Mouse (Mus musculus) c-Kit-positive CD71-positive TER-119-positive erythroid progenitor cells, embryonic 14.5 days (primary cell): ENCODE data around the gene Mcts2.
"Not testable (repeated sequence)": the region's sequence is repeated elsewhere in the genome, so short reads cannot be mapped to it uniquely, and the experiment has no call there.

Experiments
- DNase-seq: peaks from one replicate; pipeline ENCODE4 v3.0.0-alpha.2; 2013; ENCODE audit warnings: low spot score

Mcts2 gene

DNA sequence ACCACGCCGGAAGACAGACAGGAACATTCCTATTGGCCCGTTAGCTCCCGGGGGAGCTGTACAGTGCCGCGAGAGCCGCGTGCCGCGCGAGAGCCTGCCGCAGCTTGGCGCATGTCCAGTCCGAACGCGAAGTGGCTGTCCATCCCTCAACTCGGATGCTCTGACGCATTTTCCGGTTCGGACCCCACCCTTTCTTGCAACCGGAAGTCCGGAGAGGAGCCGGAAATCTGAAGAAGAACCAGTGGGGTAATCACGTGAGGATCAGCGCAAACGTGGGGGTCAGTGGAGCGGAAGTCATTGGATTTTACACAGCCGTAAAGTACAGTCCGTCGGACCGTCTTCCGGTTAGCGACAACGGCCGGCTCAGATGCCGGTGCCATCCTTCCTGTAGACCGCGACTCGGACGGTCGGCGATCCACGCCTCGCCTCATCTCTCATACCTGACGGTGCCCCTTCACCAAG lies at the start of gene Mcts2:
TSS of gene Mcts2 (plus strand) at position 230 of the 462 bp plus-strand sequence.
- DNase-seq = peak; percentile 84

DNA sequence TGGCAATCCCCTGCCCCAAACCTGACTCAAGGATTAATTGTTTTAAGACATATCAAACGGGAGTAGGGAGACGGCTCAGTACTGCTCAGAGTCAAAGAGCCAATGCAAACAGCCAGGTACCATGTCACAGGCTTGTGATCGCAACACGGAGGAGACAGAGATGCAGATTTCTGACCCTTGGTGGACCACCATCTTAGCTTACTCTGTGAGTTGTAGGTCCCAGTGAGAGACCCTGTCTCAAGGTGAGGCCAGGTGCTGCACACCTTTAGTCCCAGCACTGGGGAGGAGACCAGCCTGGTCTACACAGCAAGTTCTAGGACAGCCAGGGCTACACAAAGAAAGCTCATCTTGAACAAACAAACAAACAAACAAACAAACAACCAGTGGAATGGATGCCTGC lies 49.5 kb upstream of the Mcts2 start:
- DNase-seq = no peak

DNA sequence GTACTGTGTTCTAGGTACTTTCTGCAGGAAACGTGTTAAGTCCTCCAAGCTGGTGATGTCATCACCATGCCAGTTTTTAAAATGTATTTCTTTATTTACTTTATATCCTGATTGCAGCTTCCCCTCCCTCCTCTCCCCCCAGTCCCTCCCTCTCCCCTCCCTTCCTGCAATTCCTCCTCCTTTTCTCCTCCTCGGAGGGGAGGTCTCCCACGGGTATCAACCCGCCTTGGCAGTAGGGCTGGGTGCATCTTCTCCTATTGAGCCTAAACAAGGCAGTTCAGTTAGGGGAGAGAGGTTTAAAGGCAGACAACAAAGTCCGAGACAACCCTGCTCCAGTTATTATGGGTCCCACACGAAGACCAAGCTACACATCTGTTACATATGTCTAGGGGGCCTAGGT lies 48.0 kb upstream of the Mcts2 start:
- no peak for DNase-seq

DNA sequence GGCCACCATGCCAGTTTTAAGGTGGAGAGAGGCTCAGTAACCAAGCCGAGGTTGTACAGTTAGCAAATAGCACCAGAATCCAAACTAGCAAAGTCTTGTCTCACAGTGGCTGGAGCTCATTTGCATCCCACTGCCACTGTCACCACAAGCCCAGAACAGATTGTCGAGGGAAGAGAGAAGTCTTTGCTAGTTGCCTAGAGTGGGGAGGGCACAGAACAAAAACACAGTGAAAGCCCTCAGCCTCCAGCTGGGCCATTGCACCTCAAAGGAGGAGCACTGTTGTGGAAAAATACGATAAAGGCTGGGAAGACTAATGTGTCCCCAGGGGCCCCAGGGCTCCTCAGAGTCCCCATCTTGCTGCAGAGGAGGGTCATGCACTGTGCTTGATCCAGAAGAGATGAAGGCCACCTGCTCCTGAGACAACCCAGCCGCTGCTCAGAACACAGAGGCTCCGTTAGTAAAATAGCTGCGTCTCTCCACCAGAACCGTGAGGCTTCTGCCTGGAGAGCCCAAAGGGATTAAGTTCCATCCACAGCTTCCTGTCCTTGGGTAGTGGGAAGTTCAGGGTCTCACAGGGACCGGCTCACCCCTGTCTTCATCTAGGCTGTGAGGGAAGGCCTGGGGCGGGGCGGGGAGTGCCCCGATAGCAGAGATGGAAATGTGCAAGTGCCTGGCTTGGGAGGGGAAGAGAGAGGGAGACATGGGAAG lies 47.3 kb upstream of the Mcts2 start:
- DNase-seq = no peak

DNA sequence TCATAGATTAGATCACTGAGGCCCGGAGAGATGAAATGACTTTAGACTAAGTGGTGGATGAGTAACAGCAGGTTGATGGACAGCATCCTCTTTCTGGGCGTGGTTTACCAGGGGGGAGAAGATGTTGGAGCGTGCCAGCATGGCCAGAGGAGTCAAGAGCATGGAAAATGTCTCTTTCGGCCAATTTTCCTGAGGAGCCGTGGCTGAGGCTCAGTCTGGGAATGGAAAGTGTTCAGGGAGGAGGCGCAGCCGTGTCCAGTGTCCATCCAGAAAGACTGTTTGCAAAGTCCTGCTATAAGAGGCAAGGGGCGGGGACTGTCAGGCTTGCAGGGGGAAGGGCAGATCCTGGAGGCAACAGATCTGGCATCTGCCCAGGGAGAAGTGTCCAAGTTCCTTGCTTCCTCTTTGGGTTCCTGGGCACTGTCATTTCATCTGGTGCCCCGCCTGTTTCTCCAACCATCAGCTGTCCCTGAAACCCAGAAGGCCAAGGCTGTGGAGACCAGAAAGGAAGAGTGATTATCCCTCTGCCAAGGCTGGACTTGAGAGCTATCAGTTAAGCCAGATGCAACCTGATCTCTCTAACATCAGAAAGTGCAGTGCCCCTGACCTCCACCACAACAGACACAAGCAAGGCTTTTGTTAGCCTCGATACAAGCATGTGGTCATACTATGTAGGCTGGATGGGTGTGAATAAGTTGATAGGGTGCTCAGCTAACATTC lies 33.8 kb upstream of the Mcts2 start:
- no peak for DNase-seq

DNA sequence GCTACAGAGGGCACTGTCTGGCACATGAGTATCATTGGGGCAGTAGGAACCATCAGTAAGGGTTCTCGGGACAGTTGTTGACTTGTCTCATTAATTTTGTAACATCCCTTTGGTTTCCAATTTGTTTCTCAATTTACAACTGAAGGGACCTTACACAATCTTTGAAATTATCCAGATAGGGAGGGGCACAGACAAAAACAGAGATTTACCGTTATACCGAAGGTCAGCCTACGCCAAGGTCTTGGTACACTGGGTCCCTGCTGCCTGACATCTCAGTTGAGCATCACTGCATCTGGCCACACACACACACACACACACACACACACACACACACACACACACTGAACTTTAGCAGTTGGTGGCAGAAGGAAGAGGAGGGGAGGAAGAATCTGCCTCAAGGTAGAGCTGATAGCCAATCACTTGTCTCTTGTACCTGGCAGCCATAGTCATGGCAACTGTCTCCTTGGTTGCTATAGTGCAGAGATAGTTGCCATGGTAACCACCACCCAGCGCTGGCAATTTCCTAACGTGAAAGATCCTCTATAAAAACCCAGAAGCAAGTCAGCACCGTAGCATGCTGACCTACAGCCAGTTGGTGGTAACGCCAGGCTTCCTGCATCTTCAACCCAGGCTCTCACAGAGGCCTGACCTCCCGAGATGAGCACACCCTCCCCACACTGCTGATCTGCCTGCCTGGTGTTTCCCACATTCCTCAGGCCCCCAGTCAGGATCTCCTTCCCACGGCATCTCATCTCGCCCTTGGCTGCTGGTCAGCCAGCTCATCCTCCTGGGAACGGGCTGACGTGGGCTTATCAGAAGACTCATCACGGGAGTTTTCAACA lies 32.7 kb upstream of the Mcts2 start:
- no peak for DNase-seq

DNA sequence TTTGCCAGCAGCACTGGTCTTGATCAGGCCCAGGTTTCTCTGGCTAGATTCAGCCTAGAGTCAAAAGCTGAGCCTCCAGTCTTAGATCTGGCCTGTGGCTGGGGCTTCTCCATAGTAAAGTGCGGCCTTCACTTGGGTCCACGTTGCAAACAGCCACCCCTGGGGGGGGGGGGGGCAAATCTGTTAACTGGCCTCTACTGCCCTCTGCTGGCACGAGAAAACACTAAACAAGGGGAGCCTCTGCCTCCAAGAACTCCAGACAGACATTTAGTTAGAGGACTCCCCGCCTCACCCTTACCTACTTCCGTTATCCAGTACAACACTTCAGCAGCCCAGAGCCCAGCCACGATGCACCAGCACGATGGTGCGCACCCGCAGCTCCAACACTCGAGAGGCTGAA lies 29.4 kb upstream of the Mcts2 start:
- no peak for DNase-seq

DNA sequence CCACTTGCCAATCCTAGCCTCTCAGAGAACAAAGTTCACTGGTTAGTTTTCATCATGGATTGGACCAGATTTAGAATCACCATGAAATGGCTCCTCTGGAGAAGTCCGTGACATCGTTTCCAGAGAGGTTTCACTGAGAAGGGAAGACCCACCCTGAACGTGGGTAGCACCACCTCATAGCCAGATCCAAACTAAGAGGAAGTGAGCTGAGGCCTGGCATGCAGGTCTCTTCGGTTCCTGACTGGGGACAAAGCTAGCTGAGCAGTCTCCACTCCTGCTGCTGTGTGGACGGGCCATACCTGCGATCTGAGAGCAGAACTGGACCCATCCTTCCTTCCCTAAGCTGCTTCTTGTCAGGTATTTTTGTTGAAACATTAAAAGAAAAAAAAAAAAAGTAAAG lies 25.7 kb upstream of the Mcts2 start:
- no peak for DNase-seq

DNA sequence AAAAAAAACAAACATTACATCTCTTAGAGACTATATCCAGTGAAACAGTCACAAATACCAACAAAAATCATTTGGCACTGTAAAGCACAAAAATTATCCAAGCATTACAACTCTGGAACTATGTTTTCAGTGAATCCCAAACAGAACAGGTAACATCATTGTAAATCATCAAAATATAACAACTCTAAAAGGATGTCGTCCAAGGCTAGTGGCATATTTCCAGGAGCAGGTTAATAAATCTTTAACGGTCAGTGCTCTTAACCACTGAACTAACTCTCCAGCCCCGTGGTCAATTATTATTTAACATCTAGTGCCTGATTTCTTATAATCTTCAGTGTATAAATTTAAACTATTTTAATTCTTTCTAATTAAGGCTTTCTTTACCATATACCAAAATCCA lies 20.6 kb upstream of the Mcts2 start:
- not testable (repeated sequence) for DNase-seq

DNA sequence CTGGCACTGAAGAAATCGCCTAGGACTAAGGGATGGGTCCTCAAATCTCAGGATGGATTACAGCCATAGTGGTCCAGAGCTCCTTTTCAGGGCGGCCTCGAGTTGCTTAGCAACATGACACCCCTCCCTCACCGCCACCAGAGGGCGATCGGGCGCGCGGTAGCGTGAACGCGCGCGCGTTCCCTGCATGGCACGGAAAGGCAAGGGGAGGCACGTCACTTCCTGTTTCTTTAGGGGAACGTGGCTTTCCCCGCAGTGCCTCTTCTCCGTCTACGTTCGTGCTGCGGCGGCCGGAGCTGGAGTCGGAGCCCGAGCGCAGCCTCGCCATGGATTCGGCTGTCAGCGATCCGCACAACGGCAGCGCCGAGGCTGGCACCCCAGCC lies 17.6 kb upstream of the Mcts2 start, which contains the start of gene H13:
TSS of gene H13 (plus strand) at position 206 of the 383 bp plus-strand sequence.
- DNase-seq = peak; percentile 87

DNA sequence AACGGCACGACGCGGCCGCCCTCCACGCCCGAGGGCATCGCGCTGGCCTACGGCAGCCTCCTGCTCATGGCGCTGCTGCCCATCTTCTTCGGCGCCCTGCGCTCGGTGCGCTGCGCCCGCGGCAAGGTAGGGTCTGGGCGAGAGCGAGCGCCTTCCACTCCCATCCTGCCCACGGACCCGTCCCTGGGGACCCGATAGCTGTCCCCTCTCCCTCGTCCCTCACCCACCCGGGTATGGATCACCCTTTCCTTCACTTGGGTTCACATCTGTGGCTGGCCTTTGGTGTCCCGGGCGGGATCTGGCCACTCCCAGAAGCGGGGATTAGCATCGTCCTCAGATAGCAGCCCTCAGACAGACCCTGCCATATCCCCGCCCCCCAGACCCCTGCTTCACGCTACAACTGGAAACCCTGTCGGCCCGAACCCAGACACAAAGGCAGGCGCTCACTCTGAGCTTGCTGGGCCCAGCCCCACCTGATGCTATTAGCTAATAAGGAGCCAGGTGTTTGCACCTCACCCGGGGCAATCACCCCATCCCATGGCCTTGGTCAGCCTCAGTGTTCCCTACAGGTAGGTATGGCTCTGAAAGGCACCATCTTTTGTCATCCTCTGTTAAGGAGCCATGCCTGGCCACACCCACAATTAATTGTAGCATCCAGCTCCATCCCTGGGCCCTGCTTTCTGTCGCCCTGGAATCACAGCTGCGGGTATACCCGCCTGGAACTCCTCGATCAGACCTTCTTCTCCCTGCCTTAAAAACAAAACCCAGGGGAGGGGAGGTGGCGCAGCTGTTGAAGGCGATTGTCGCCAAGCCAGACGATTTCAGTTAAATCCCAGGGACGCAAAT lies 17.0 kb upstream of the Mcts2 start:
- DNase-seq = no peak

DNA sequence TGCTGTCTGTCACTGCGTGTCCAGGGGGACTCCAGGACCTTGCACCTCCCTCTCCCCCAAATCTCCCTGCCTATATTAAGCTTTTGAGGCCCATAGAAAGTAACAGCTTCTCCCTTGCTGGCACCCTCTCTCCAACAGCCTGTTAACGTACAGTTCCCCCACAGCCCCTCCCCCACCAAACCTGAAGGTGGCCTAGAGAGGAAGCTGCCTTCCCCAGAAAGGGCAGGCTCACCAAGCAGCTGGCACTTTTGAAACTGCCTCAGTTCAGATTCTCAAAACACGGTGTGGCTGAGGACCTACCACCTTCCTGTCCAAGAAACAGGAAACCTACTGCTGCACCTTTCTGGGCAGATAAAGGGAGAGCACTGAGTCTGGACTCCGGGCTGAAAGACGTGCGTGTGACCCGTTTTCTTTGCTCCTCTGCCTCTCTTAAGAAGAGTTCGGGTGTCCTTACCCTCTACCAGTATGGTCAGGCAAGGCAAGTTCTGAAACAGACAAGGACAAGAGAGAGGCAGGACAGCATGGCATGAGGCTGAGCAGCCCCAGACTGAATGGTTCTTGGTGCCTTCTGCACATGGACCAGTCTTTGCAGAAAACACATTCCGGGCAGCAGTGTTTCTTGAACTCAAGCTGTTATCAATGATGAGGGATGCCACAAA lies 15.7 kb upstream of the Mcts2 start:
- no peak for DNase-seq

DNA sequence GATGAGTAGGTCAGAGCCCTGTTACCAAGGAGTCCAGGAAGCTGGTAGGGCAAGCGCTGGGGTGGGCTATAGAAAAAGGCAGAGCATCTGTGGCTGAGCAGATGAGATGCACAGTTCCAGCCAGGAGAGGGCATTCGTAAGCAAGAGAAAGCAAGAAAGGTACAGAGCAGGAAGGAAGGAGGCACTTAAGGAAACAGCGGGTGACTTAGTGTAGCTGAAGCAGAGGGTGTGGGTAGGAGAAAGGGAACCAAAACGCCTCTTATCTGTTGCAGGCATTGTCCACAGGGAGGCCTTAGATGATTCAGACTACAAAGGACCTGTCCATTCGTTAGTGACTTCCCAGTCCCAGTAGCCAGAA lies 15.2 kb upstream of the Mcts2 start:
- no peak for DNase-seq

DNA sequence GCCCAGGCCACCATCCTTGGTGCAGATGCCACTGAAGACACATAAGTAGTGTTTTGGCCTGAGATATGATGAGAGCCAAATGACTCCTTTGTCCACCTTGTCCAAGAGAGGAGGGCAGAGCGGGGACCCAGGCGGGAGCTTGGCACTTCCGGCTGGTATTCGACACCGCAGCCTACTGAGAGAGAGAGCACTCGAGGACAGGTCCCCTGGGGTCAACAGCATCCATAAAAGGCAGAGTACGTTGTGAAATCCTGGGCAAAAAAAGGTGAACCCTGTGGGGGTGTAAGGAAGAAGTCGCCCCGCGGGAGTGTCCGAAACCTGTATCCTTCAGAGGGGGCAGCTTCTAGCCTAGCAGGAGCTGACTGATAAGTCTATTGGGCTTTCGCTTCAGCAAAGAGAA lies 14.7 kb upstream of the Mcts2 start:
- no peak for DNase-seq

DNA sequence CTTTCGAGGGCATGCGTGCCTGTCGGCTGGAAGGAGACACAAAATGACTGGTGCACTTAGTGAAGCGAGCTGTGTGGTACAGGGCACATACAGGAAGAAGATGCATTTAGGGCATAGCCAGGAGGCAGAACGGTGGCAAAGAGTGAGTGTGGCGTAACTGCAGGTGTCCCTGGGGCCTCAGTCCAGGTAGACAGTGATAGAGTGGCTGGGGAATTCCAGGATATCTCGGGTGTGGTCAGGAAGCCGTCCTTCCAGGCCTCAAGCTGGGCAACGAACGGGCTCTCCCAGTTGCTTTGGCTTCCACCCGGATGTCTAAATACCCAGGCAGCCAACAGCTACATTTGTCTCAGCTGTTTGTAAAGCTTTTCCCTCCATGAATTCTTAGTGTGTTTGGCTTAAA lies 12.7 kb upstream of the Mcts2 start:
- DNase-seq = no peak

DNA sequence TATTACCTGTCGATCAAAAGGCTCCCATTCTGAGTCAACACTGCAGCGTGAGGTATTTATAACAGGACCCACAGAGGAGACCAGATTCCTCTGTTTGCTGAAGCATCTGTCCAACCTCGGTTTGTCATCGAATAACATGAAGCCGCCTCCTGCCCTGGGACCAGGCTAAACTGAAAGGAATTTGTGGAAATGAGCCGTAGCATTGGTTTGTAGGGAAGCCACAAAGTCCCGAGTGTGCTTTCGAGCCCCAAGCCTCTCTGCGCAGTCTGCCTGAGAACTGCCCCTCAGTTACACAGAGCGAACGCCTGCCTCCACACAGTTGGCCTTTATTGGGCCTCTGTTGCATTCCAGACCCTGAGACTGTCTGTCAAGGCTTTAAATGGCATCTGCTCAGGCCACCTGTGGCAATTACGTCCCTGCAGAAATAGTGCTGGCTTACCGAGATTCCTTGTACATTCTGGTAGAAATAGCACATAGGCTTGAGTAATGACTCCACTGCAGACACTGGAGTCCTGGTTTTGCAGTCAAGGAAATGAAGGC lies 11.5 kb upstream of the Mcts2 start:
- DNase-seq = no peak

DNA sequence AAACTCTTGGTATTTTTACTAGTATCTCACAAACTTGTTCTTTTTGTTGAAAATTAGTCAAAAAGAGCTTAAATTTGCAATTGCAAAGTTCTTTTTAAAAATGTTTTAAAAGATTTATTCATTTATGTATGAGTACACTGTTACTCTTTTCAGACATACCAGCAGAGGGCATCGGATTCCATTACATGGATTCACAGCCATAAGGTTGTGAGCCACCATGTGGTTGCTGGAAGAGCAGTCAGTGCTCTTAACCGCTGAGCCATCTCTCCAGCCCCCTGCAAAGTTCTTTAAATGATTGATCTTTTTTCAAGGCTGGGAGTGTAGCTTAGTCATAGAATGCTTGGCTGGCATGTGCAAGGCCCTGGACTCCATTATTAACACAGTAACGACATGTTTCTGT lies 8.5 kb upstream of the Mcts2 start:
- no peak for DNase-seq

DNA sequence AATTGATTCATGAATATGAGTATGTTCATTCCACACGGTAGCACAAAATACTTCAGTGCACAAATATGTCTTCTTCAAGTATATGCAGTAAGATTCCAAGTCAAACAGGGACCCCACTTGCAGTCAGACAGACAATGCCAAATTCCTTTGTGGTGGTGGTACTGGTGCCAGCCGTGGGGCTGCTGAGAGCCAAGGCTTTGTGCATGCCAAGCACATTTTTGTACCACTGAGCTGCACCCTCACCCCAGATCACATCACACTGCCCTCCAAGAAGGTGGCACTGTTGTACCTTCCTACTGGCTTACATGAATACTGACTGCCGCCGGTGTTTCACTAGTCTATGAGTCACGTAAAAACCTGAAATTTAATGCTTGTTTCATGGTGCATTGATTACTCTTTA lies 7.9 kb upstream of the Mcts2 start:
- no peak for DNase-seq

DNA sequence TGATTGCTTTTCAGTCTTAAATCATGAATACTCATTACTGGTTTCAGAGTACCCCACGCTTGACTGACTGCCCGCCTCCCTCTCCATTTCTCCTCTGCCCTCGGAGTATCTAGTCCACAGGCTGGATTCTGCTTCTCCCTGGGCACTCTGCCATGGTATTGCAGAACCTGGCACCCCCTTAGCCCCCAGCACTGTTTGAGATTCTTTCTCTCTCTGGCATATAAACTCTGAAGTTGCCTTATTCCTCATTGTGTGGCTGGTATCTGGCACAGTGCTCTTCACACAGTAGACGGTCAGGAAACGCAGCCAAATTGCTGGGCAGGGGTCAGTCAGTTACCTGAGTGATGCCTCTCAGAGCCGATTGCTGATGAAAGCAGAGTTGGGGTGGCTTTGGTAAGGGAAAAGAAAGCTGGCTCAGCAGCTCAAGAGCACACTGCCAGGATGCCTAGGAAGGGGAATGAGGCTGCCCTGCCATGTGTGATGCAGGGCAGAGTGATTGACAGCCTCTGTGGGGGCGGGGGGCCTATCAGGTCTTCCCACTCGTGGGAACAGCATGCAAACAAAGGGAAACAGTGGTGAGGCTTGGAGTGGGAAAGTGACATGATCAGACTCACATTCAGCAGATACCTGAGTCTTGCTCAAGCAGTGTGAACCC lies 7.0 kb upstream of the Mcts2 start:
- DNase-seq = no peak

DNA sequence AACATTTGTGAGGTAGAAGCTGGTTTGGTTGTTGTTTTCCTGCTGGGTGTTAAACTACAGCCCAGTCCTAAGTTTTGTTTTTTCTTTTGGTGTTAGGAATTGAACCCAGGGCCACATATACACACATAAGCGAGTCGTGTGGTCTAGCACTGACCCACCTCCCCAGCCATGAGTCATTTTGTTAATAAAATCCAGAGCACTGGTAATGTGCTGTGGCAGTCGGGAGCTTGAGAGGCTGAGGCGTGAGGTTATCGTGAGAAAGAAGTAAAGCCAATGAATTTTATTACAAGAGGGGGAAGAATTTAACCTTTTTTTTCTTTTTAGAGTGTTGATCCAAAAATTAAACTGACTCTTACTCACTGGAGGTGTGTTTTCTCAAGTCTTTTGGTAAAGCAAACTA lies 3.7 kb upstream of the Mcts2 start:
- DNase-seq = no peak

DNA sequence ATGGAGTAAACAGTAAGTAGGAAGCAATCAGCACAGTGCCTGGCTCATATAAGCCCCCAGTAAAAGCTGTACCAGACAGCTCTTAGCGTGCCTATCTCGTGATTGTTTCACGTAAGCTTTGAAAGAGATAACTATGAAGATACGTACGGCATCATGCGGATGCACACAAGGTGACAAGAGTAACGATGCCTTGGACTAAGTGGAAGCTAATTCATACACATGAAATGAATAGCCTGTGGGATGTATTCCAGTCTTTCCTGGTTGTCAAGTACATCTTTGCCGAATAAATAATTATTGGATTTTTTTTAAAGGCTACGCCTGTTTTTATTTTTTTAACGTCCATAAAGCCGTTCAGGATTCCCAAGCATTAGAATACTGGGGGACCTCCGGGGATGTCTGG lies 436 bp upstream of the Mcts2 start:
- DNase-seq = no peak
